Mouse (Mus musculus): ENCODE results near the gene Aimp1. TPM values are rescaled to one million over a fixed set of nuclear protein-coding genes. Genes with fewer than 3 reads are reported as not detected.

The Aimp1 gene
- 87.2 and 88.5 TPM in 2 replicates for polyA plus RNA-seq (2014; fragmentation: Nextera tagmentation; extraction: Ambion mirVana)

GRCm38 (mm10) chr3:132684231-132684928 lies at the start of gene Aimp1:
TSS of gene Aimp1 (minus strand) at chr3:132684370.
- ATAC-seq (ENCODE audit: low FRiP score): no peak
- H3K27ac ChIP-seq (ENCODE audit: low read depth, low read length): peak within 1 kb of the TSS; percentile 48

GRCm38 (mm10) chr3:132724326-132724725 lies 40.2 kb upstream of the Aimp1 start:
- Histone ChIP-seq H3K27ac (ENCODE audit: low read depth, low read length) (no peak overlapping the region), H3K27me3 (ENCODE audit: control insufficient read depth, insufficient read depth, low read length) (no peaks in the 10 kb centered on the region), H3K4me3 (ENCODE audit: low read depth, low read length) (no peak overlapping the region), H3K4me2 (replicated peaks; ENCODE audit: low read depth, low read length) (no peak overlapping the region), H3K36me3 (ENCODE audit: control insufficient read depth, insufficient read depth, low read length) (no peaks in the 10 kb centered on the region), H3K4me1 (replicated peaks; ENCODE audit: control insufficient read depth, insufficient read depth, low read length) (no peaks in the 10 kb centered on the region), H3K9me3 (ENCODE audit: control insufficient read depth, low read length) (no peaks in the 10 kb centered on the region), H3K9ac (ENCODE audit: low read depth, low read length) (no peak overlapping the region)
- DNase-seq (ENCODE audit: low spot score) (no peak), ATAC-seq (ENCODE audit: low FRiP score) (no peak)
- 96% methylated on average over 3 of the region's 3 CpGs for WGBS

More at GRCm38 (mm10) chr3:132684231-132684928, at the start of gene Aimp1:
- Histone ChIP-seq H3K4me2 (replicated peaks; ENCODE audit: low read depth, low read length) (peak within 1 kb of the TSS; percentile 62), H3K9me3 (ENCODE audit: control insufficient read depth, low read length) (no peaks in the 10 kb centered on the region), H3K4me3 (ENCODE audit: low read depth, low read length) (peak within 1 kb of the TSS; percentile 73), H3K4me1 (replicated peaks; ENCODE audit: control insufficient read depth, insufficient read depth, low read length) (no peaks in the 10 kb centered on the region), H3K27me3 (ENCODE audit: control insufficient read depth, insufficient read depth, low read length) (no peaks in the 10 kb centered on the region), H3K9ac (ENCODE audit: low read depth, low read length) (peak within 1 kb of the TSS; percentile 78), H3K36me3 (ENCODE audit: control insufficient read depth, insufficient read depth, low read length) (no peaks in the 10 kb centered on the region)
- no peak for DNase-seq (ENCODE audit: low spot score)
- WGBS: 2% methylated on average over 27 of the region's 27 CpGs

- no peak overlapping the region for H3K4me2 ChIP-seq (replicated peaks; ENCODE audit: low read depth, low read length)
- ATAC-seq (ENCODE audit: low FRiP score): no peak
- no peak overlapping the region for H3K27ac ChIP-seq (ENCODE audit: low read depth, low read length)
- no peaks in the 10 kb centered on the region for H3K4me1 ChIP-seq (replicated peaks; ENCODE audit: control insufficient read depth, insufficient read depth, low read length)
- DNase-seq (ENCODE audit: low spot score): no peak
- 98% methylated on average over 4 of the region's 4 CpGs for WGBS
- no peak overlapping the region for H3K9ac ChIP-seq (ENCODE audit: low read depth, low read length)
- H3K9me3 ChIP-seq (ENCODE audit: control insufficient read depth, low read length): no peaks in the 10 kb centered on the region
- no peaks in the 10 kb centered on the region for H3K36me3 ChIP-seq (ENCODE audit: control insufficient read depth, insufficient read depth, low read length)
- no peaks in the 10 kb centered on the region for H3K27me3 ChIP-seq (ENCODE audit: control insufficient read depth, insufficient read depth, low read length)
- no peak overlapping the region for H3K4me3 ChIP-seq (ENCODE audit: low read depth, low read length)
Observed at GRCm38 (mm10) chr3:132717316-132717715, 33.1 kb upstream of the Aimp1 start.

- 70% methylated on average over 5 of the region's 5 CpGs for WGBS
- no peak for ATAC-seq (ENCODE audit: low FRiP score)
- H3K4me3 ChIP-seq (ENCODE audit: low read depth, low read length): no peak overlapping the region
Observed at GRCm38 (mm10) chr3:132713913-132714312, 29.7 kb upstream of the Aimp1 start.

GRCm38 (mm10) chr3:132706977-132707376 lies 22.8 kb upstream of the Aimp1 start:
- Histone ChIP-seq H3K27ac (ENCODE audit: low read depth, low read length) (no peak overlapping the region), H3K27me3 (ENCODE audit: control insufficient read depth, insufficient read depth, low read length) (no peaks in the 10 kb centered on the region), H3K36me3 (ENCODE audit: control insufficient read depth, insufficient read depth, low read length) (no peaks in the 10 kb centered on the region), H3K4me3 (ENCODE audit: low read depth, low read length) (no peak overlapping the region), H3K4me2 (replicated peaks; ENCODE audit: low read depth, low read length) (no peak overlapping the region), H3K9ac (ENCODE audit: low read depth, low read length) (no peak overlapping the region), H3K9me3 (ENCODE audit: control insufficient read depth, low read length) (no peaks in the 10 kb centered on the region), H3K4me1 (replicated peaks; ENCODE audit: control insufficient read depth, insufficient read depth, low read length) (no peaks in the 10 kb centered on the region)
- 82% methylated on average over 4 of the region's 4 CpGs for WGBS
- ATAC-seq (ENCODE audit: low FRiP score): no peak
- DNase-seq (ENCODE audit: low spot score): no peak

More at GRCm38 (mm10) chr3:132713913-132714312, 29.7 kb upstream of the Aimp1 start:
- Histone ChIP-seq H3K9me3 (ENCODE audit: control insufficient read depth, low read length) (no peaks in the 10 kb centered on the region), H3K4me1 (replicated peaks; ENCODE audit: control insufficient read depth, insufficient read depth, low read length) (no peaks in the 10 kb centered on the region), H3K27me3 (ENCODE audit: control insufficient read depth, insufficient read depth, low read length) (no peaks in the 10 kb centered on the region), H3K9ac (ENCODE audit: low read depth, low read length) (no peak overlapping the region), H3K36me3 (ENCODE audit: control insufficient read depth, insufficient read depth, low read length) (no peaks in the 10 kb centered on the region), H3K27ac (ENCODE audit: low read depth, low read length) (no peak overlapping the region), H3K4me2 (replicated peaks; ENCODE audit: low read depth, low read length) (no peak overlapping the region)
- no peak for DNase-seq (ENCODE audit: low spot score)

GRCm38 (mm10) chr3:132704216-132704615 lies 20.0 kb upstream of the Aimp1 start:
- H3K4me3 ChIP-seq (ENCODE audit: low read depth, low read length): no peak overlapping the region
- 96% methylated on average over 3 of the region's 3 CpGs for WGBS
- H3K9ac ChIP-seq (ENCODE audit: low read depth, low read length): no peak overlapping the region
- no peak overlapping the region for H3K27ac ChIP-seq (ENCODE audit: low read depth, low read length)
- no peaks in the 10 kb centered on the region for H3K36me3 ChIP-seq (ENCODE audit: control insufficient read depth, insufficient read depth, low read length)
- no peak overlapping the region for H3K4me2 ChIP-seq (replicated peaks; ENCODE audit: low read depth, low read length)
- DNase-seq (ENCODE audit: low spot score): no peak
- ATAC-seq (ENCODE audit: low FRiP score): no peak
- no peaks in the 10 kb centered on the region for H3K9me3 ChIP-seq (ENCODE audit: control insufficient read depth, low read length)
- no peaks in the 10 kb centered on the region for H3K27me3 ChIP-seq (ENCODE audit: control insufficient read depth, insufficient read depth, low read length)
- H3K4me1 ChIP-seq (replicated peaks; ENCODE audit: control insufficient read depth, insufficient read depth, low read length): no peaks in the 10 kb centered on the region

- 85% methylated on average over 3 of the region's 3 CpGs for whole genome bisulfite sequencing
- no peak overlapping the region for H3K9ac ChIP-seq (ENCODE audit: low read depth, low read length)
- H3K4me1 ChIP-seq (replicated peaks; ENCODE audit: control insufficient read depth, insufficient read depth, low read length): no peaks in the 10 kb centered on the region
- no peak overlapping the region for H3K4me2 ChIP-seq (replicated peaks; ENCODE audit: low read depth, low read length)
- DNase-seq (ENCODE audit: low spot score): peak; percentile 24
- H3K4me3 ChIP-seq (ENCODE audit: low read depth, low read length): no peak overlapping the region
- no peaks in the 10 kb centered on the region for H3K9me3 ChIP-seq (ENCODE audit: control insufficient read depth, low read length)
- H3K27me3 ChIP-seq (ENCODE audit: control insufficient read depth, insufficient read depth, low read length): no peaks in the 10 kb centered on the region
- no peaks in the 10 kb centered on the region for H3K36me3 ChIP-seq (ENCODE audit: control insufficient read depth, insufficient read depth, low read length)
- H3K27ac ChIP-seq (ENCODE audit: low read depth, low read length): no peak overlapping the region
- no peak for ATAC-seq (ENCODE audit: low FRiP score)
Observed at GRCm38 (mm10) chr3:132701368-132701767, 17.2 kb upstream of the Aimp1 start.

GRCm38 (mm10) chr3:132683447-132684230 lies 531 bp downstream of the Aimp1 start, which contains the start of gene Tbck:
TSS of gene Tbck (plus strand) at chr3:132684144.
- Histone ChIP-seq H3K27me3 (ENCODE audit: control insufficient read depth, insufficient read depth, low read length) (no peaks in the 10 kb centered on the region), H3K9me3 (ENCODE audit: control insufficient read depth, low read length) (no peaks in the 10 kb centered on the region), H3K4me2 (replicated peaks; ENCODE audit: low read depth, low read length) (peak within 1 kb of the TSS; percentile 62), H3K4me3 (ENCODE audit: low read depth, low read length) (peak within 1 kb of the TSS; percentile 73), H3K27ac (ENCODE audit: low read depth, low read length) (peak within 1 kb of the TSS; percentile 48), H3K36me3 (ENCODE audit: control insufficient read depth, insufficient read depth, low read length) (no peaks in the 10 kb centered on the region), H3K4me1 (replicated peaks; ENCODE audit: control insufficient read depth, insufficient read depth, low read length) (no peaks in the 10 kb centered on the region), H3K9ac (ENCODE audit: low read depth, low read length) (peak within 1 kb of the TSS; percentile 78)
- ATAC-seq (ENCODE audit: low FRiP score) (peak; percentile 98), DNase-seq (ENCODE audit: low spot score) (peak; percentile 92)
- under 1% methylated on average over 42 of the region's 42 CpGs for WGBS
